Mouse (Mus musculus) bone marrow macrophage, adult 2 months (primary cell): ENCODE measurements around the gene Cnot2.

Experiments
- CTCF ChIP-seq: IDR thresholded peaks from 2 replicates; pipeline ENCODE4 v1.5.1; 2012; ENCODE audit warnings: low read depth, mild to moderate bottlenecking, low read length, moderate library complexity
- POLR2A ChIP-seq: IDR thresholded peaks from 2 replicates; pipeline ENCODE4 v1.6.1; 2012; ENCODE audit warnings: mild to moderate bottlenecking, low read depth, low read length, borderline replicate concordance

- no peak for TF ChIP-seq CTCF
- TF ChIP-seq POLR2A: no peak
Observed at GRCm38 (mm10) chr10:116486895-116487747, 94.2 kb downstream of the Cnot2 start.
